Mouse (Mus musculus) erythroid progenitor cell, adult 5-6 weeks (primary cell): Measurements from ENCODE around the gene Scml4. TPM values are rescaled to one million over a fixed set of nuclear protein-coding genes. Genes with fewer than 3 reads are reported as not detected.

Experiments
- ATAC-seq: replicated peaks from 2 replicates; pipeline ENCODE4 v1.8.0; 2016; ENCODE audit warnings: moderate number of reproducible peaks, mild to moderate bottlenecking, moderate TSS enrichment, inconsistent platforms; ENCODE audit not compliant: poor library complexity, low FRiP score, severe bottlenecking
- total RNA-seq, 2 experiments: library from RNA; stranded (forward) in 1 of 2; stranded (reverse) in 1 of 2; fragments of 150-400 nt in 1 of 2; fragments of 186-747, 209-891 nt in 1 of 2; gene quantifications; 2 replicates each; pipeline versions ENCODE4 v1.2.3 to v1.2.4; 2015 to 2017; ENCODE audit warnings: low replicate concordance in 2 of 2

The Scml4 gene
- total RNA-seq, 2 experiments from 2014 or later, result 1.1 to 2.5 TPM

- ATAC-seq, result no peak
Observed at GRCm38 (mm10) chr10:42973537-42973936, 113.4 kb downstream of the Scml4 start.

GRCm38 (mm10) chr10:42976577-42976976 is 116.4 kb downstream of the Scml4 start:
- ATAC-seq, result no peak

- no peak for ATAC-seq
Observed at GRCm38 (mm10) chr10:42978346-42978745, 118.2 kb downstream of the Scml4 start.

GRCm38 (mm10) chr10:42980999-42981757 is 121.0 kb downstream of the Scml4 start:
- ATAC-seq, result no peak

GRCm38 (mm10) chr10:42984886-42985285 is 124.7 kb downstream of the Scml4 start:
- ATAC-seq, result no peak

- ATAC-seq, result no peak
Observed at GRCm38 (mm10) chr10:42987594-42988052, 127.5 kb downstream of the Scml4 start.

- ATAC-seq, result no peak
Observed at GRCm38 (mm10) chr10:42988627-42989026, 128.5 kb downstream of the Scml4 start.

GRCm38 (mm10) chr10:42989910-42990309 is 129.7 kb downstream of the Scml4 start:
- no peak for ATAC-seq

GRCm38 (mm10) chr10:42991018-42991417 is 130.8 kb downstream of the Scml4 start:
- ATAC-seq, result no peak

- ATAC-seq, result no peak
Observed at GRCm38 (mm10) chr10:42994331-42994782, 134.2 kb downstream of the Scml4 start.

GRCm38 (mm10) chr10:42995484-42995895 is 135.3 kb downstream of the Scml4 start:
- ATAC-seq, result no peak

- ATAC-seq, result no peak
Observed at GRCm38 (mm10) chr10:42997278-42997677, 137.1 kb downstream of the Scml4 start.

- no peak for ATAC-seq
Observed at GRCm38 (mm10) chr10:42999324-42999723, 139.2 kb downstream of the Scml4 start.

GRCm38 (mm10) chr10:43001433-43001832 is 141.3 kb downstream of the Scml4 start:
- no peak for ATAC-seq

- ATAC-seq, result no peak
Observed at GRCm38 (mm10) chr10:43002066-43002678, 142.0 kb downstream of the Scml4 start.

GRCm38 (mm10) chr10:43002721-43003465 is 142.7 kb downstream of the Scml4 start:
- no peak for ATAC-seq

GRCm38 (mm10) chr10:43003466-43003757 is 143.2 kb downstream of the Scml4 start:
- no peak for ATAC-seq

GRCm38 (mm10) chr10:43004174-43004734 is 144.1 kb downstream of the Scml4 start:
- ATAC-seq, result no peak

GRCm38 (mm10) chr10:43005031-43005430 is 144.9 kb downstream of the Scml4 start:
- no peak for ATAC-seq

- no peak for ATAC-seq
Observed at GRCm38 (mm10) chr10:43005677-43006076, 145.5 kb downstream of the Scml4 start.
